16 mouse cellular contexts compared by ENCODE assay signal in the genomic region with DNA sequence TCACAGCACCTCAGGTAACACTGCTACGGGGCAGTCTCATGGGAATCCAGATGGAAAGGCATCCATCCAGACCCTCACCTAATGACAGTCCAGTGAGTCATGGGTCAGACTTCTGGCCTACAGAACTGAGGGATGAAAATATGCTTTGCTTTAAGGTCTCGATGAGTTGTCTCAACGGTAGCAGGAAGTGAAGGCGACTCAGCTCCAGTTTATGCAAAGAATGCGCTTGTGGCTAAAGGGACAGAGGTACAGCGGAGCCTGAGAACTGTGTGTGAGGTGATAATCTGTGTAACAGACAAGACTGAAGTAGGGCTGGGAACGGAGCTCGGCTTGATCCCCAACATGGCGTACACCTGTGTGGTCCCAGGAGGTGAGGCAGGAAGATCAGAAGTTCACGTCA.
"Had no signal": no experiment of that assay in that cellular context is flagged by ENCODE, and none has a peak within 500 bp of the region (broad histone marks: within the 10 kb centered on the region; RNA-seq: fewer than 3 reads in every experiment).

No protein-coding gene starts in this region.

- H3K4me2 ChIP-seq: kidney, embryonic 15.5 days; limb, embryonic 13.5 days; liver, embryonic 13.5 days; midbrain, embryonic 12.5 days; midbrain, embryonic 15.5 days; neural tube, embryonic 13.5 days had no signal

- H3K4me1 ChIP-seq: kidney, embryonic 15.5 days; limb, embryonic 13.5 days; liver, embryonic 13.5 days; midbrain, embryonic 12.5 days; midbrain, embryonic 15.5 days; neural tube, embryonic 13.5 days had no signal

- H3K27ac ChIP-seq: kidney, embryonic 15.5 days; limb, embryonic 10.5 days; limb, embryonic 13.5 days; liver, embryonic 13.5 days; midbrain, embryonic 12.5 days; midbrain, embryonic 15.5 days; neural tube, embryonic 13.5 days had no signal

- H3K9me3 ChIP-seq: kidney, embryonic 15.5 days; limb, embryonic 10.5 days; limb, embryonic 13.5 days; liver, embryonic 13.5 days; midbrain, embryonic 12.5 days; midbrain, embryonic 15.5 days; neural tube, embryonic 13.5 days had no signal

- DNase-seq: kidney, adult 2 months; kidney, postnatal 10 days; kidney, postnatal 4 days; liver; liver, embryonic 13.5 days; lung, adult 2 months; lung, postnatal 14 days; lung, postnatal 4 days; retina, postnatal 1 day; thymus, postnatal 25 days had no signal

- H3K36me3 ChIP-seq: kidney, embryonic 15.5 days; limb, embryonic 10.5 days; limb, embryonic 13.5 days; liver, embryonic 13.5 days; midbrain, embryonic 12.5 days; midbrain, embryonic 15.5 days; neural tube, embryonic 13.5 days had no signal

- H3K27me3 ChIP-seq: midbrain, embryonic 15.5 days had no signal

- H3K9ac ChIP-seq: kidney, embryonic 15.5 days; limb, embryonic 13.5 days; liver, embryonic 13.5 days; midbrain, embryonic 12.5 days; midbrain, embryonic 15.5 days; neural tube, embryonic 13.5 days had no signal

- ATAC-seq: midbrain, embryonic 15.5 days had no signal

- H3K4me3 ChIP-seq: kidney, embryonic 15.5 days; limb, embryonic 10.5 days; limb, embryonic 13.5 days; liver, embryonic 13.5 days; midbrain, embryonic 12.5 days; midbrain, embryonic 15.5 days; neural tube, embryonic 13.5 days had no signal
